Mouse (Mus musculus): ENCODE results near the gene Hoxd8. TPM values are rescaled to one million over a fixed set of nuclear protein-coding genes. Genes with fewer than 3 reads are reported as not detected.

Hoxd8 gene
- total and polyA plus RNA-seq, 2 experiments: 0.06 TPM; not detected in 1

GRCm38 (mm10) chr2:74686301-74686987, 18.0 kb upstream of the Hoxd8 start:
- Histone ChIP-seq H3K36me3 (ENCODE audit: control insufficient read depth, insufficient read depth, low read length) (no peaks in the 10 kb centered on the region), H3K27me3 (ENCODE audit: control insufficient read depth, insufficient read depth, low read length) (peaks cover 49% of the 10 kb centered on the region), H3K79me2 (ENCODE audit: control insufficient read depth, insufficient read depth, low read length) (no peaks in the 10 kb centered on the region), H3K27ac (replicated peaks; ENCODE audit: insufficient read depth, low read depth, low read length) (no peak overlapping the region), H3K9ac (ENCODE audit: low read depth, low read length) (no peak overlapping the region), H3K4me3 (ENCODE audit: insufficient read depth, low read depth, low read length) (no peak overlapping the region), H3K4me1 (ENCODE audit: control insufficient read depth, insufficient read depth, low read length) (no peaks in the 10 kb centered on the region; the same call in 1 of the 2 replicates)
- no peak for TF ChIP-seq POLR2A (IDR thresholded peaks at IDR 0.05; ENCODE audit: extremely low read depth, insufficient read depth, low read length)
- TF ChIP-seq CTCF (IDR thresholded peaks at IDR 0.05; ENCODE audit: low read depth, low read length): peak; percentile 41; the same call in 1 of the 2 replicates
- DNase-seq (ENCODE audit: extremely low read depth, low read depth, low spot score): peak; percentile 52
- 12% methylated on average over 17 of the region's 17 CpGs for WGBS

GRCm38 (mm10) chr2:74686988-74687697, 17.3 kb upstream of the Hoxd8 start:
- H3K27ac ChIP-seq (replicated peaks; ENCODE audit: insufficient read depth, low read depth, low read length): no peak overlapping the region
- TF ChIP-seq CTCF (IDR thresholded peaks at IDR 0.05; ENCODE audit: low read depth, low read length) (no peak), POLR2A (IDR thresholded peaks at IDR 0.05; ENCODE audit: extremely low read depth, insufficient read depth, low read length) (no peak)
- 4% methylated on average over 27 of the region's 27 CpGs for WGBS
- no peak overlapping the region for H3K4me3 ChIP-seq (ENCODE audit: insufficient read depth, low read depth, low read length)
- H3K27me3 ChIP-seq (ENCODE audit: control insufficient read depth, insufficient read depth, low read length): peaks cover 48% of the 10 kb centered on the region
- H3K79me2 ChIP-seq (ENCODE audit: control insufficient read depth, insufficient read depth, low read length): no peaks in the 10 kb centered on the region
- DNase-seq (ENCODE audit: extremely low read depth, low read depth, low spot score): no peak
- no peaks in the 10 kb centered on the region; the same call in 1 of the 2 replicates for H3K4me1 ChIP-seq (ENCODE audit: control insufficient read depth, insufficient read depth, low read length)
- H3K9ac ChIP-seq (ENCODE audit: low read depth, low read length): no peak overlapping the region
- no peaks in the 10 kb centered on the region for H3K36me3 ChIP-seq (ENCODE audit: control insufficient read depth, insufficient read depth, low read length)

GRCm38 (mm10) chr2:74687698-74688555, 16.5 kb upstream of the Hoxd8 start:
- H3K27ac ChIP-seq (replicated peaks; ENCODE audit: insufficient read depth, low read depth, low read length): no peak overlapping the region
- 5% methylated on average over 31 of the region's 31 CpGs for WGBS
- H3K4me1 ChIP-seq (ENCODE audit: control insufficient read depth, insufficient read depth, low read length): no peaks in the 10 kb centered on the region
- H3K4me3 ChIP-seq (ENCODE audit: insufficient read depth, low read depth, low read length): no peak overlapping the region
- no peaks in the 10 kb centered on the region for H3K79me2 ChIP-seq (ENCODE audit: control insufficient read depth, insufficient read depth, low read length)
- peaks cover 48% of the 10 kb centered on the region for H3K27me3 ChIP-seq (ENCODE audit: control insufficient read depth, insufficient read depth, low read length)
- no peak for DNase-seq (ENCODE audit: extremely low read depth, low read depth, low spot score)
- H3K36me3 ChIP-seq (ENCODE audit: control insufficient read depth, insufficient read depth, low read length): no peaks in the 10 kb centered on the region
- no peak overlapping the region for H3K9ac ChIP-seq (ENCODE audit: low read depth, low read length)
- TF ChIP-seq CTCF (IDR thresholded peaks at IDR 0.05; ENCODE audit: low read depth, low read length) (no peak), POLR2A (IDR thresholded peaks at IDR 0.05; ENCODE audit: extremely low read depth, insufficient read depth, low read length) (no peak)

- no peak overlapping the region for H3K9ac ChIP-seq (ENCODE audit: low read depth, low read length)
- TF ChIP-seq POLR2A (IDR thresholded peaks at IDR 0.05; ENCODE audit: extremely low read depth, insufficient read depth, low read length) (no peak), CTCF (IDR thresholded peaks at IDR 0.05; ENCODE audit: low read depth, low read length) (no peak)
- no peak overlapping the region for H3K27ac ChIP-seq (replicated peaks; ENCODE audit: insufficient read depth, low read depth, low read length)
- WGBS: 7% methylated on average over 12 of the region's 12 CpGs
- no peak for DNase-seq (ENCODE audit: extremely low read depth, low read depth, low spot score)
- H3K36me3 ChIP-seq (ENCODE audit: control insufficient read depth, insufficient read depth, low read length): no peaks in the 10 kb centered on the region
- no peaks in the 10 kb centered on the region for H3K4me1 ChIP-seq (ENCODE audit: control insufficient read depth, insufficient read depth, low read length)
- H3K79me2 ChIP-seq (ENCODE audit: control insufficient read depth, insufficient read depth, low read length): no peaks in the 10 kb centered on the region
- no peak overlapping the region for H3K4me3 ChIP-seq (ENCODE audit: insufficient read depth, low read depth, low read length)
- peaks cover 46% of the 10 kb centered on the region for H3K27me3 ChIP-seq (ENCODE audit: control insufficient read depth, insufficient read depth, low read length)
Observed at GRCm38 (mm10) chr2:74688795-74689573, 15.4 kb upstream of the Hoxd8 start.

Data from liver, adult 2 months (tissue).